Mouse (Mus musculus): ENCODE results near the gene Ppp1r21. TPM values are rescaled to one million over a fixed set of nuclear protein-coding genes. Genes with fewer than 3 reads are reported as not detected.
A peak's percentile ranks its signal among the peaks of the same experiment; 100 is the strongest.

Ppp1r21 gene
- total RNA-seq, 2 experiments from 2014 or later = 77.3 to 79.5 TPM

GRCm38 (mm10) chr17:88621374-88621773, 91.5 kb downstream of the Ppp1r21 start:
- TF ChIP-seq CTCF (IDR thresholded peaks at IDR 0.05) = no peak
- DNase-seq (ENCODE audit: extremely low spot score in 1 of 2, low spot score in 2 of 2) = no peak

GRCm38 (mm10) chr17:88622711-88623110, 92.8 kb downstream of the Ppp1r21 start:
- Histone ChIP-seq H3K27ac (no peak overlapping the region), H3K4me3 (no peak overlapping the region)
- no peak for DNase-seq (ENCODE audit: extremely low spot score in 1 of 2, low spot score in 2 of 2)
- intact Hi-C loops (cut with DNase I) = no loop called here
- no peak for TF ChIP-seq CTCF (IDR thresholded peaks at IDR 0.05)

More at GRCm38 (mm10) chr17:88621374-88621773, 91.5 kb downstream of the Ppp1r21 start:
- H3K27ac ChIP-seq = no peak overlapping the region
- intact Hi-C loops (cut with DNase I) = no loop called here
- no peak overlapping the region for H3K4me3 ChIP-seq

GRCm38 (mm10) chr17:88624386-88624785, 94.5 kb downstream of the Ppp1r21 start:
- Histone ChIP-seq H3K27ac (no peak overlapping the region), H3K4me3 (no peak overlapping the region)
- no peak for DNase-seq (ENCODE audit: extremely low spot score in 1 of 2, low spot score in 2 of 2)
- intact Hi-C loops (cut with DNase I) = no loop called here
- no peak for TF ChIP-seq CTCF (IDR thresholded peaks at IDR 0.05)

GRCm38 (mm10) chr17:88625350-88625749, 95.4 kb downstream of the Ppp1r21 start:
- TF ChIP-seq CTCF (IDR thresholded peaks at IDR 0.05) = no peak
- intact Hi-C loops (cut with DNase I) = no loop called here
- Histone ChIP-seq H3K4me3 (no peak overlapping the region), H3K27ac (no peak overlapping the region)
- no peak for DNase-seq (ENCODE audit: extremely low spot score in 1 of 2, low spot score in 2 of 2)

- DNase-seq (ENCODE audit: extremely low spot score in 1 of 2, low spot score in 2 of 2) = no peak
- intact Hi-C loops (cut with DNase I) = no loop called here
- TF ChIP-seq CTCF (IDR thresholded peaks at IDR 0.05) = no peak
- Histone ChIP-seq H3K27ac (no peak overlapping the region), H3K4me3 (no peak overlapping the region)
These were observed 96.0 kb downstream of the Ppp1r21 start for GRCm38 (mm10) chr17:88625931-88626330.

- DNase-seq (ENCODE audit: extremely low spot score in 1 of 2, low spot score in 2 of 2) = no peak
- 0 out of 2 replicates have a peak overlapping the region, but pooled peaks have one; percentile 19 for H3K27ac ChIP-seq
- TF ChIP-seq CTCF (IDR thresholded peaks at IDR 0.05) = no peak
- intact Hi-C loops (cut with DNase I) = no loop called here
- H3K4me3 ChIP-seq = no peak overlapping the region
These were observed 96.5 kb downstream of the Ppp1r21 start for GRCm38 (mm10) chr17:88626347-88626811.

GRCm38 (mm10) chr17:88627150-88627549, 97.2 kb downstream of the Ppp1r21 start:
- Histone ChIP-seq H3K4me3 (no peak overlapping the region), H3K27ac (no peak overlapping the region)
- TF ChIP-seq CTCF (IDR thresholded peaks at IDR 0.05) = no peak
- intact Hi-C loops (cut with DNase I) = no loop called here
- no peak for DNase-seq (ENCODE audit: extremely low spot score in 1 of 2, low spot score in 2 of 2)

GRCm38 (mm10) chr17:88628676-88629380, 98.9 kb downstream of the Ppp1r21 start:
- intact Hi-C loops (cut with DNase I) = no loop called here
- TF ChIP-seq CTCF (IDR thresholded peaks at IDR 0.05) = no peak
- Histone ChIP-seq H3K27ac (no peak overlapping the region; the same call in 1 of the 2 replicates), H3K4me3 (no peak overlapping the region)
- no peak for DNase-seq (ENCODE audit: extremely low spot score in 1 of 2, low spot score in 2 of 2)

- DNase-seq (ENCODE audit: extremely low spot score in 1 of 2, low spot score in 2 of 2) = no peak
- TF ChIP-seq CTCF (IDR thresholded peaks at IDR 0.05) = no peak
- intact Hi-C loops (cut with DNase I) = no loop called here
- no peak overlapping the region for H3K27ac ChIP-seq
- no peak overlapping the region for H3K4me3 ChIP-seq
These were observed 99.5 kb downstream of the Ppp1r21 start for GRCm38 (mm10) chr17:88629381-88629759.

- H3K27ac ChIP-seq = peak overlapping the region; percentile 59
- TF ChIP-seq CTCF (IDR thresholded peaks at IDR 0.05) = peak; percentile 15
- intact Hi-C loops (cut with DNase I) = no loop called here
- no peak overlapping the region for H3K4me3 ChIP-seq
- DNase-seq (ENCODE audit: extremely low spot score in 1 of 2, low spot score in 2 of 2) = no peak
These were observed 100.1 kb downstream of the Ppp1r21 start for GRCm38 (mm10) chr17:88629931-88630553.

GRCm38 (mm10) chr17:88630554-88630948, 100.6 kb downstream of the Ppp1r21 start:
- no peak for TF ChIP-seq CTCF (IDR thresholded peaks at IDR 0.05)
- H3K27ac ChIP-seq = 0 out of 2 replicates have a peak overlapping the region, but pooled peaks have one; percentile 59
- intact Hi-C loops (cut with DNase I) = no loop called here
- DNase-seq (ENCODE audit: extremely low spot score in 1 of 2, low spot score in 2 of 2) = no peak
- H3K4me3 ChIP-seq = no peak overlapping the region

- H3K4me3 ChIP-seq = no peak overlapping the region
- no peak for TF ChIP-seq CTCF (IDR thresholded peaks at IDR 0.05)
- intact Hi-C loops (cut with DNase I) = no loop called here
- H3K27ac ChIP-seq = no peak overlapping the region
- no peak for DNase-seq (ENCODE audit: extremely low spot score in 1 of 2, low spot score in 2 of 2)
These were observed 102.7 kb downstream of the Ppp1r21 start for GRCm38 (mm10) chr17:88632631-88633030.

Measured in left cerebral cortex, adult 2 months (tissue).